Mouse (Mus musculus): Measurements from ENCODE around the gene Mob3a. TPM values are rescaled to one million over a fixed set of nuclear protein-coding genes. Genes with fewer than 3 reads are reported as not detected.

The Mob3a gene
- polyA plus RNA-seq, 1 experiment from 2014 or later, result 55.8 TPM

DNA sequence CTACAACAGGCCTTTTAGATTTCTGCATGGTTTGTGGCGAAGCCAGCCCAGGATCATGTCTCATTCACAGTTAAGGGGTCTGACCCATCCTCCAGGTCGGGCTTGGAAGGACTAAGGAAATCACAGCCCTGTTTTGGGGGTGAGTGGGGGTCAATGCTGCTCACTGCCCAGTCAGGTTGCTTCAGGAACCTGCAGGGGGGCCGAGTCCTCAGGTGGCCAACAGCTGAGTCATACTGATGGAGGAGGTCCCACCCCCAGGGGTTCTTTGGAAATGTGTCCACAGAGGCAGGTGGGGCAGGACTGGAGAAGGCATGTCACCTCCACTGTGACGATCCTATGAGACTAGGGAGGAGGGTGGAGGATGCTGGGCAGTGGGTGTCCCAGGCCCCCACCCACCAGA, 36.3 kb downstream of the Mob3a start:
- Histone ChIP-seq H3K4me2 (no peak overlapping the region; the same call in 1 of the 2 replicates), H3K27ac (peak overlapping the region; percentile 90), H3K27me3 (no peaks in the 10 kb centered on the region), H3K4me1 (peaks cover 66% of the 10 kb centered on the region), H3K9me3 (no peaks in the 10 kb centered on the region), H3K9ac (no peak overlapping the region), H3K4me3 (no peak overlapping the region), H3K36me3 (peaks cover 47% of the 10 kb centered on the region)
- WGBS, result 54% methylated on average over 4 of the region's 4 CpGs
- no peak for ATAC-seq (ENCODE audit: insufficient number of reproducible peaks, low FRiP score, low TSS enrichment, low read depth)

DNA sequence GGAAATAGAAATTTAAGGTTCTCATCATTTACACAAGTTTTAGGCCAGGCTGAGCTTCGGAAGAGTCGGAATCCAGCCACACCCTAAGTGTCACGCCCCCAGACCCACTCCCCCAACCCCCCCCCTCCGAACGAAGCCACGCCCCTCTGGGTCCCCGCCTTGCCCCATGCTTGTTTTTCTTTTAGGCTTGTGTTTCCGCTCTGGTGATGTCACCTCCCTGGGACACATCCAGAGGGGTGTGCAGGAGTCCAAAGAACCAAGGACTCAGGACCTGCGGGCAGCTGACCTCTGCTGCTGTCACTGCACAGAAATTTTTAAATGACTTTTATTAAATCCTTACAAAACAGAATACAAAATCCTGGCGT, 36.8 kb downstream of the Mob3a start:
- no peaks in the 10 kb centered on the region for H3K27me3 ChIP-seq
- peak overlapping the region; percentile 37 for H3K4me2 ChIP-seq
- H3K36me3 ChIP-seq, result peaks cover 43% of the 10 kb centered on the region
- peaks cover 62% of the 10 kb centered on the region for H3K4me1 ChIP-seq
- peak; percentile 9; the same call in 1 of the 2 replicates for ATAC-seq (ENCODE audit: insufficient number of reproducible peaks, low FRiP score, low TSS enrichment, low read depth)
- 10% methylated on average over 10 of the region's 10 CpGs for WGBS
- peak overlapping the region; percentile 20; the same call in 1 of the 2 replicates for H3K4me3 ChIP-seq
- 0 out of 2 replicates have a peak overlapping the region, but pooled peaks have one; percentile 20 for H3K9ac ChIP-seq
- H3K9me3 ChIP-seq, result no peaks in the 10 kb centered on the region
- peak overlapping the region; percentile 90 for H3K27ac ChIP-seq

DNA sequence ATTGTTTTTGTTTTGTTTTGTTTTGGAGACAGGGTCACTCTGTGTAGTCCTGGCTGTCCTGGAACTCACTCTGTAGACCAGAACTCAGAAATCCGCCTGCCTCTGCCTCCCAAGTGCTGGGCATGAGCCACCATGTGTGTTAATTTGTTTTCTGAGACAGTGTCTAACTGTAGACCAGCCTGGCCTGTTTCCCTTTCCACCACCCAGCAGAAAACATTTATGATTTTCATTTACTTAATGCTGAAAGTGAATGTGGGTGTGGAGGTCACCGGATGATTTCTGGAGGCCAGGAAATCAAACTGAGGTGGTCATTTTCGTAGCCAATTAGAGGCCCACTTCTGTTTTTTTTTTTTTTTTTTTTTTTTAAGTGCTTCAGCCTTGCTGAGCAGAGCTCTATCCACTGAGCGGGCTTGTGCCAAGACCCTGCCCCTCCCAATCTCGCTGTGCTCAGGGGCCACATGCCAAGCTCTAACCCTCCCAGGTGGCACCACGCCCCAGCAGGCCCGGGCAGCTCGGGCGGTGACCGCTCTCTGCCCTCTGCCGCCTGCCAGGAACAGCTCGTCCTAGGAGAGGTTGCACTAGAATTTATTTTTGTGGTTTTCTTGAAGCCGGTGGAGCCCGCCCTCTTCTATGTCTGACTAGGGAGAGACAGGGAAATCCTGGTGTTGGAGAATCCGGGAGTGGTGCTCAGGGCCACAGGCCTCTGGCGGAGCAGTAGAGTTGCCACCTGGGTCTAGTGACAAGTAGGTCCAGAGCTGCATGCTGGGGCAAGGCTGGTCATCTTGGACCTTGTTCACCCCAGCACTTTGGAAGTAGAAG, 37.4 kb downstream of the Mob3a start:
- Histone ChIP-seq H3K27me3 (no peaks in the 10 kb centered on the region), H3K4me3 (peak overlapping the region; percentile 20), H3K9ac (0 out of 2 replicates have a peak overlapping the region, but pooled peaks have one; percentile 20), H3K36me3 (peaks cover 37% of the 10 kb centered on the region), H3K4me1 (peaks cover 56% of the 10 kb centered on the region), H3K27ac (peak overlapping the region; percentile 90), H3K9me3 (no peaks in the 10 kb centered on the region), H3K4me2 (peak overlapping the region; percentile 37)
- WGBS, result 17% methylated on average over 16 of the region's 16 CpGs
- peak; percentile 60 for ATAC-seq (ENCODE audit: insufficient number of reproducible peaks, low FRiP score, low TSS enrichment, low read depth)

DNA sequence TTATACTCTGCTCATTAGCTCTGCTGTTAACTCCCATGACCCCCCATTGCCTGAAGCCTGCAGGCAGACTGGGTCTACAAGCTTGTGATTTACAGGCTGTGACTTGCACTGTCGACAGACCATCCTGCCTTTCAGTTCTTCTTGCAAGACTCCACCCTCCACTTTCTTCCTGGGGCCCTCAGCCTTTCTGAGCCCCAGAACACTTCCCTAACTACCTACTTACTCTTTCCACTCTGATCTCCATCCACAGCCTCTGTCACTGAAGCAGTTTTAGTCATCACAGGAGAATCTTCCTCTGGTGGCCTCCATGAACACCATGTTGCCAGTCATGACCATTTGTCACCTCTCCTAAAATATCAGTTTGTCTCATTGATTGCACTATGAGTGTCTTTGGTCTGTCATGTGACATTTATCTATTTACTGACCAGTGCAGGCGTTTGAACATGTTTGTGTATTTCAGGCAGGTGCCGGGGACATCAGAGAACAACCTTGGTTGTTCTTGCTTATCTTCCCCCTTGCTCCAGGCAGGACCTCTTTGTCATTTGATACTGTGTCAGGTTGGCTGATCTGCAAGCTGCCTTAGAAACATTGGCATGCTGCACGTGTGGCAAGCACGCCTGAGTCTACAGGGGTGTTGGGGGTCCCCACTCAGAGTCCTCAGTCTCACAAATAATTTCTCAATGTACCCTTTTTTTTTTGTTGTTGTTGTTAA, 38.1 kb downstream of the Mob3a start:
- Histone ChIP-seq H3K4me2 (no peak overlapping the region; the same call in 1 of the 2 replicates), H3K36me3 (peaks cover 29% of the 10 kb centered on the region), H3K4me3 (no peak overlapping the region), H3K27ac (peak overlapping the region; percentile 90), H3K27me3 (no peaks in the 10 kb centered on the region), H3K9me3 (no peaks in the 10 kb centered on the region), H3K4me1 (peaks cover 54% of the 10 kb centered on the region), H3K9ac (no peak overlapping the region)
- ATAC-seq (ENCODE audit: insufficient number of reproducible peaks, low FRiP score, low TSS enrichment, low read depth), result no peak
- 18% methylated on average over 5 of the region's 5 CpGs for WGBS

DNA sequence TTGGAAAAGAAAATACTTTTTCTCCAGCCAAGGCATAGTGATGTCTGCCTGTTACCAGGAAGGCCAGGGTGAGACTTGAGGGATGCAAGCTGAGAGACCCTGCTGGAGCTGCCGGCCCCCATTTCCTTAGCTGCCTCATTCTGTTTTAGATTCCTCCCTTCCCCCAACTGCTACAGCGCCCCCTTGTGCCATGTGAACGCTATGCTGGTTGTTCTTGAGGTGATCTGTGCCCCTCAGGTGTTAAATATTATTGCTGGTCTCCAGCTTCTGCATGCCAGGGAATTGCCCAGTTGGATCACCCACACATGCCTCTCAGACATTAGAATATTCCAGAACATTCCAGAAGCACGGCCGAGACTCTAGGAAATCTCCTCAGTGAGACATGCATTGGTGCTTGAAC, 40.6 kb downstream of the Mob3a start:
- H3K9ac ChIP-seq, result no peak overlapping the region
- no peaks in the 10 kb centered on the region for H3K9me3 ChIP-seq
- no peak overlapping the region for H3K27ac ChIP-seq
- H3K36me3 ChIP-seq, result peaks cover 4% of the 10 kb centered on the region; the same call in 1 of the 2 replicates
- ATAC-seq (ENCODE audit: insufficient number of reproducible peaks, low FRiP score, low TSS enrichment, low read depth), result no peak
- H3K4me2 ChIP-seq, result no peak overlapping the region
- WGBS, result 37% methylated on average over 5 of the region's 5 CpGs
- H3K4me3 ChIP-seq, result no peak overlapping the region
- peaks cover 46% of the 10 kb centered on the region for H3K4me1 ChIP-seq
- H3K27me3 ChIP-seq, result no peaks in the 10 kb centered on the region

DNA sequence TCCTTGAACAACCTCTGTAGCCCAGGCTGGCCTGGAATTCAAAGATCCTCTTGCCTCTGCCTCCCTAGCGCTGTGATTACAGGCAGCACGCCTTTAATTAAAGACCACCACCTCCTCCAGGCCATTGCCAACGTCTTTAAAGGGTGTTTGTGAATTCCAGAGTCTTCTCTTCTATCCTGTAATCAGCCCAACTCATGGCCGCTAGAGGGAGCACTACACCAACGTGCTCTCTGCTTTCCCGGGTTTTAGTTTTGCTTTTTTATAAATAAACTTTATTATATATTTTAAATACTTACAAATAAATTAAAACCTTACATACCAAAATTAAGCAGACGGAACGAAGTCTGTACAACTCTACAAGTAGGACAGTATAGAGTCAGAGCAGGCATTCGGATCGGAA, 42.6 kb downstream of the Mob3a start:
- H3K4me2 ChIP-seq, result peak overlapping the region; percentile 29; the same call in 1 of the 2 replicates
- H3K4me3 ChIP-seq, result peak overlapping the region; percentile 14; the same call in 1 of the 2 replicates
- no peak overlapping the region; the same call in 1 of the 2 replicates for H3K27ac ChIP-seq
- ATAC-seq (ENCODE audit: insufficient number of reproducible peaks, low FRiP score, low TSS enrichment, low read depth), result no peak
- 12% methylated on average over 10 of the region's 10 CpGs for WGBS
- H3K9me3 ChIP-seq, result no peaks in the 10 kb centered on the region
- no peaks in the 10 kb centered on the region for H3K27me3 ChIP-seq
- H3K36me3 ChIP-seq, result no peaks in the 10 kb centered on the region
- no peak overlapping the region for H3K9ac ChIP-seq
- peaks cover 42% of the 10 kb centered on the region for H3K4me1 ChIP-seq

DNA sequence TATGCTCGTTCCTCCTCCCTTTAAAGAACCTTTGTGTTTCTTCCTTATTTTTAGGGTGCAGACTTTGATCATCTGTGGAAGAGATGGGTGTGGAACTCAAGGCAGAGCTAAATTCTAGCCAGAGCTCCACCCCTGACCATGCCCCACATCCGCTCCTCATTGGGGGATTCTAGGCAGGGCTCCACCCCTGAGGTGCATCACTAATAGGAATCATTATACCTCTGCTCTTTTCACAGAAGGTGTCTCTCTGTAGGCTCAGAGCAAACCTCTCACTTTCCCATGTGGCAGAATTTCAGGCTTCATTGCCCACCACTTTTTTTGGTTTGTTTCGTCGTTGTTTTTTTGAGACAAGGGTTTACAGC, 43.0 kb downstream of the Mob3a start:
- Histone ChIP-seq H3K4me1 (peaks cover 40% of the 10 kb centered on the region), H3K9me3 (no peaks in the 10 kb centered on the region), H3K9ac (no peak overlapping the region), H3K4me2 (no peak overlapping the region), H3K27me3 (no peaks in the 10 kb centered on the region), H3K4me3 (0 out of 2 replicates have a peak overlapping the region, but pooled peaks have one; percentile 14), H3K36me3 (no peaks in the 10 kb centered on the region), H3K27ac (peak overlapping the region; percentile 17; the same call in 1 of the 2 replicates)
- ATAC-seq (ENCODE audit: insufficient number of reproducible peaks, low FRiP score, low TSS enrichment, low read depth), result no peak
- 53% methylated on average over 4 of the region's 4 CpGs for WGBS

DNA sequence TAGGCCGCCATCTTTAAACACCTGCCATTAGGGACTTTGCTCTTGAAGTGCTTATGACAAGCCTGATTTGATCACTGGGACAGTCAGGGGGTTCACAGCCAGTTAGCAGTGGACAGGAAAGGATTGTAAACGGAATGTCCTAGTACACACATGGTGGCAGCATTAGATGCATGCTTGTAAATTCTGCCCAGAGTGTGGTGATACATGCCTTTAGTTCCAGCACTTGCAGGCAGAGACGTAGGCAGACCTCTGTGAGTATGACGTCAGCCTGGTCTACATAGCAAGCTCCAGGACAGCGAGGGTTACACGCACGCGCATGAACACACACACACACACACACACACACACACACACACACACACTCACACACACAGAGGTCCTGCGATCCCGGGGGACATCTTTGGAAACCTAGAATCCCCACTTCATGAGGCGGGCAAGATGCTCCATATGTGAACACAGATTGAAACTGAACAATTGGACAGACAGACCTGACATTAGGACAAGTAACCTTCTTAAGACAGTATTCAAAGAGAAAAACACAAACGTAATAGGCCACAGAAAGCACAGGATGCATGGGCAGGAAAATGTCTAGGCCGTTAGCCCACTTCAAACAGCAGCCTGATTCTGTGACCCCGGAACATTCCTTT, 43.5 kb downstream of the Mob3a start:
- H3K4me3 ChIP-seq, result no peak overlapping the region
- 77% methylated on average over 14 of the region's 14 CpGs for WGBS
- H3K4me1 ChIP-seq, result peaks cover 36% of the 10 kb centered on the region
- no peak for ATAC-seq (ENCODE audit: insufficient number of reproducible peaks, low FRiP score, low TSS enrichment, low read depth)
- no peaks in the 10 kb centered on the region for H3K27me3 ChIP-seq
- no peaks in the 10 kb centered on the region for H3K36me3 ChIP-seq
- H3K4me2 ChIP-seq, result no peak overlapping the region
- no peak overlapping the region for H3K9ac ChIP-seq
- no peaks in the 10 kb centered on the region for H3K9me3 ChIP-seq
- H3K27ac ChIP-seq, result 0 out of 2 replicates have a peak overlapping the region, but pooled peaks have one; percentile 17

DNA sequence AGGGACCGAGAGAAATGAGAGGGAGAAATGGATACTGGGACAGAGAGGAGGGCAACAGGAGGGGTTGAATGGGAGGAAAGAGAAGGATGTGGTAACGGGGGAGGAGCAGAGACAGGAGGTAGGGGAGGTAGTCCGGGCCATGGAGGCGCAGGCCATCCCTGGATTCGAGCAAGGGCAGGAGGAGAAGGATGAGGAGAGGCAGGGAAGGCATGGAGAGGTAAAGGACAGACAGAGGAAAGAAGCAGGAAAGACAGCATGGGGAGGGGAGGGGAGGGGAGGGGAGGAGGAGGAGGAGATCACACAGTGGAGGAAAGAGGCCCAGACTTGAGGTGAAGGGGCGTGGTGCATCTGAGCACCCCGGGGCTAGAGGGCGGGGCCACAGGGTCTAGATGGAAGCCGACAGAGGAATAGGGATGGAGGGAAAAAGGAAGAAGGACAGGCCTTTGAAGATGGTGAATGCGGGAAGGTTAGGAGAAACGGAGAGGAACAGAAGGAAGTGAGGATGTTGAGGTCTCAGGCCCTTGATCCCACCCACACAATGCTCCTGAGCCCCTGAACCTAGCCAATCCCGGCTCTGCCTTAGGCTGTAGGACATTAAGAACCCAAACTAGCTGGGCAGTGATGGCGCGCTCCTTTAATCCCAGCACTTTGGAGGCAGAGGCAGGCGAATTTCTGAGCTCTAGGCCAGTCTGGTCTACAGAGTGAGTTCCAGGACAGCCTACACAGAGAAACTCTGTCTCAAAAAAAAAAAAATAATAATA, 44.7 kb downstream of the Mob3a start, which contains the start of gene Btbd2:
Gene Btbd2 (minus strand): TSS at position 209 of the 761 bp plus-strand sequence.
- Histone ChIP-seq H3K36me3 (peaks cover 12% of the 10 kb centered on the region; the same call in 1 of the 2 replicates), H3K27me3 (no peaks in the 10 kb centered on the region), H3K9me3 (no peaks in the 10 kb centered on the region), H3K4me3 (peak within 1 kb of the TSS; percentile 86), H3K4me1 (peaks cover 39% of the 10 kb centered on the region), H3K9ac (peak within 1 kb of the TSS; percentile 91), H3K27ac (peak within 1 kb of the TSS; percentile 89), H3K4me2 (peak within 1 kb of the TSS; percentile 65)
- no peak for ATAC-seq (ENCODE audit: insufficient number of reproducible peaks, low FRiP score, low TSS enrichment, low read depth)
- WGBS, result 25% methylated on average over 15 of the region's 15 CpGs

DNA sequence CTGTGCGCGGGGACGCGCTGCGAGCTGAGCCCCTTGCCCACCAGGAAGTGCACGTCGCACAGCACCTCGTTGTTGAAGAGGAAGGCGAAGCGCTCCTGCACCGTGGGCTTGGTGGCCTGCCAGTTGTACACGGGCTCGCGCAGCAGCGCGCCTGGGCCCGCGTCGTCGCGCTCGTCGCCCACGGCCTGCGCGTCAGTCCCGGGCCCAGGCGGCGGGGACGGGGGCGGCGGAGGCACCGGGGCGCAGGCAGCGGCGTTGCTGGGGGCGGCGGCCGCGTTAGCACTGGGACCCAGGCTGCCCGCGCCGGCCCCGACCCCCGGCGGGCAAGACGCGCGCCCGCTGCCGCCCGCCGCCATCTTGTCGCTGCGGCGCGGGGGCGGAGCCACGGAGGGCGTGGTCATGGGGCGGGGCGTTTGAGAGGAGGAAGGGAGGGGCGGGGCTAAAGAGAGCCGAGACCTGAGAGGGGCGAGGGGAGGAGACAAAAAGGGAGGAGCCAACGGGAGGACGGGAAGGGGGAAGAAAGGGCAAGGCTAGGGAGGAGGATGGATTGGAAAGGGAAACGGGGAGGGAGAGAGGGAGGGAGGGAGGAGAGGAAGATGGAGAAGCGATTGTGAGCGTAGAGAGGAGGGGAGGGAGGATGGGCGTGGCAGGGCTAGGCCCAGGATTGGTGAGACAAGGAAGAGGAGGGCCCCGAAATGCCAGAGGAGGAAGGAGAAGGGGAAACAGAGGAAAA, 45.5 kb downstream of the Mob3a start:
- Histone ChIP-seq H3K36me3 (peaks cover 14% of the 10 kb centered on the region; the same call in 1 of the 2 replicates), H3K27ac (peak overlapping the region; percentile 89), H3K9me3 (no peaks in the 10 kb centered on the region), H3K4me2 (peak overlapping the region; percentile 65), H3K4me1 (peaks cover 39% of the 10 kb centered on the region), H3K27me3 (no peaks in the 10 kb centered on the region), H3K4me3 (peak overlapping the region; percentile 86), H3K9ac (peak overlapping the region; percentile 91)
- under 1% methylated on average over 72 of the region's 72 CpGs for WGBS
- ATAC-seq (ENCODE audit: insufficient number of reproducible peaks, low FRiP score, low TSS enrichment, low read depth), result peak; percentile 85
